Mouse (Mus musculus): ENCODE data around the gene Ctps2. TPM values are rescaled to one million over a fixed set of nuclear protein-coding genes. Genes with fewer than 3 reads are reported as not detected.
"Not testable (repeated sequence)": the region's sequence is repeated elsewhere in the genome, so short reads cannot be mapped to it uniquely, and the experiment has no call there.

Gene Ctps2
- polyA plus RNA-seq (2015; fragmentation: Nextera tagmentation; extraction: Ambion mirVana), result 95.1 and 100 TPM in 2 replicates

DNA sequence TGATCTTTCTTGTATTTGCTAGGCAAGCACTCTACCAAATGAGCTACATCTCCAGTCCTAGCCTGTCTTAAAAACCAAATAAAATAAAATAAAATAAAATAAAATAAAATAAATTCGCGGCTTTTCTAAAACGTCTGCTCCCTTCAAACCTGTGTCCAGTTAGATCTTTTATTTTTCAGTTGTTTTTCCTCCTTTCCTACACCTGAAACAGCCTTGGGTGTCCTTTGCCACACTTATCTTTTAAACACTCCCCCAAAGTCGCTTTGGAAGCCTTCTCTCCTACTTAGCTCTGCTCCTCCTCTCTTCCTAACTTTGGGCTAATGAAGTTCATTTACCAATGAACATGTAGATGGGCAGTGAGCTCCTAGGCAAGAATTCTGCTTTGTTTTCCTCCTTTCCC is at the start of gene Ctps2:
TSS of gene Ctps2 (plus strand) at position 301 of the 400 bp plus-strand sequence.
- no peaks in the 10 kb centered on the region for H3K36me3 ChIP-seq
- peak within 1 kb of the TSS; percentile 60 for H3K4me3 ChIP-seq (replicated peaks)
- H3K4me1 ChIP-seq (replicated peaks), result peaks cover 6% of the 10 kb centered on the region; the same call in 1 of the 2 replicates
- no peak for ATAC-seq
- H3K9me3 ChIP-seq, result no peaks in the 10 kb centered on the region
- H3K27ac ChIP-seq, result peak within 1 kb of the TSS; percentile 62
- H3K27me3 ChIP-seq, result no peaks in the 10 kb centered on the region; the same call in 1 of the 2 replicates
- WGBS, result 29% methylated on average over 4 of the region's 4 CpGs
- peak within 1 kb of the TSS; percentile 76 for H3K9ac ChIP-seq (replicated peaks)
- peak within 1 kb of the TSS; percentile 67 for H3K4me2 ChIP-seq (replicated peaks)

DNA sequence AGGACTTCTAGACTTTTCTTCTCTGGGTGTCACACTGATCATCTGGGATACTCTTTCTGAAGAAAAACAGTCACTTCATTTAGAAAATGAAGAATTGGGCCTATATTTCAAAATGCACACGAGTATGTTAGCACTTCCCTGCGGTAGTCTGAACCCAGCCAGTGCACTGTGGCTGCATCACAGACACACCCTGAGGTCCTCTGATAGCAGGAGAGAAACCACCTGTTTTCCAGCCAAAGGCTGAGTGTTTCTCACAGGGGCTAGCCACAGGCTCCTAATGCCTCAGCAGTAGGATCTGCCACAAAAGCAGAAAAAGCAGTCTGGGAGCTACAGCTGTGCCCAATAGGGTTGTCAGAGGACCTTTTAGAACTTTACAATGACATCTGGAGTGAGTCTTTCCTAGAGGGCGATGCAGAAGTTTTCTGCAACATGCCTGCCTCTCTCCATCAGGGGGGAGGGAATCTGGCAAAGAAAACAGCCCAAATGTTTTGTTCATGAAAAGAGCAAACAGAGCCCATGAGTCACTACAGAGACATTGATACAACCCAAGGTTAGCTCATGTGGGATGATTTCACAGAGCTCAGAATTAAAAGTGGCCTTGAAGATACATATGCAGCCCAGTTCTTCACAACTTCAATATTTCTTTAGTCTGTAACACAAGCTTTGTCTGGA is 32.6 kb upstream of the Ctps2 start:
- H3K9me3 ChIP-seq, result no peaks in the 10 kb centered on the region
- no peak overlapping the region for H3K4me2 ChIP-seq (replicated peaks)
- H3K36me3 ChIP-seq, result peaks cover 14% of the 10 kb centered on the region
- no peaks in the 10 kb centered on the region for H3K4me1 ChIP-seq (replicated peaks)
- 81% methylated on average over 3 of the region's 3 CpGs for WGBS
- H3K27me3 ChIP-seq, result no peaks in the 10 kb centered on the region
- no peak overlapping the region for H3K9ac ChIP-seq (replicated peaks)
- H3K27ac ChIP-seq, result no peak overlapping the region
- no peak for ATAC-seq
- no peak overlapping the region for H3K4me3 ChIP-seq (replicated peaks)

DNA sequence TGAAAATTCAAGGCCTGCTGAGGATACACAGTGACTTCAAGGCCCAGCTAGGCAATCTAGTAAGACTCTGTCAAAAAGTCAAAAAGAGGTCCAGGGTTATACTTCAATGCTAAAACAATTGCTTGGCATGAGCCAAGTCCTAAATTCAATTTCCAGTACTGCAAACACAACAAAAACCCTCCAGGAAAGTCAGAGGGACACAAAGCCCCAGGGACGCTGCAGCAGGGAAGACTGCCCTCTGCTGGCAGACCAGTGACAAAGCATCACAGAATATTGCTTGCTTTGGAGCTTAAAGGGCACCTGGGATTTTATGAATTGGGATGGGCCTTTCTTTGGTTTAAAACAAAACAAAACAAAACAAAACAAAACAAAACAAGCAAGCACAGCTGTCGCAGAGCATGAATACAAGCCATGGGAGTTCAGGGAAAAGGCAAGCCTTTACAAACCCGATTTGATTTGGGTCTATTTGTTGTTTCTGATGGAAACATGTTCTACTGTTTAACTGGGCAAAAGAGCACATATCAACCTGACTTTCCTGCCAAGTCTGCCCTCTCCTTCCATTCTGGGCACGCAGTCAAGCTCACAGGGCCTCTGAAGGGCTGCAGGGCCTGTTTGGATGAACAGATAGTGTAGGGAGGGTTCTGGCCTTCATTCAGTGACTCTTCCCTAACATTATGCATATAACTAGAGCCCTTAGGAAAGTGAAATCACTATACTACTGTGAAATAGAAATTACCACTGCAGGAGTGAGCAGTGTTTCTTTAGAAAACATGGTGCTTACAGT is 29.1 kb upstream of the Ctps2 start:
- no peak overlapping the region for H3K9ac ChIP-seq (replicated peaks)
- H3K4me1 ChIP-seq (replicated peaks), result no peaks in the 10 kb centered on the region
- no peak overlapping the region for H3K4me2 ChIP-seq (replicated peaks)
- H3K9me3 ChIP-seq, result no peaks in the 10 kb centered on the region
- no peaks in the 10 kb centered on the region for H3K27me3 ChIP-seq
- peaks cover 15% of the 10 kb centered on the region for H3K36me3 ChIP-seq
- no peak overlapping the region for H3K4me3 ChIP-seq (replicated peaks)
- no peak overlapping the region for H3K27ac ChIP-seq
- WGBS, result 46% methylated on average over 4 of the region's 4 CpGs
- no peak for ATAC-seq

DNA sequence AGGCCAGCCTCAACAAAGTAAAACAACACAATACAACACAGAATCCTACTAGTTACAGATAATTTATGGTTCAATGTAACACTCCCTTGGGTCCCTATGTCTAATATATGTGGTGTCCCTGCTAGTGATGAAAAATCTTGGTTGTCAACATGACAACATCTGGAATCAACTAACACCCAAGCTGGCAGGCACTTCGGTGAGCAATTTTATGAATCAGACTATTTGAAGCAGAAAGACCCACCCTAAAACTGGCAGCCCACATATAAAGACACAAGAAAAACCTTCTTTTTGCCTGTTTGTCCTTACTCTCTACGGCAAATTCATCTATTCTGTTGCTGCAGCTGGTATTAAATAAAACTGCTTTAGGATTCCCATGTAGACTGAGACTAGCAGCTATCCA is 27.3 kb upstream of the Ctps2 start:
- no peak overlapping the region for H3K4me3 ChIP-seq (replicated peaks)
- no peaks in the 10 kb centered on the region for H3K9me3 ChIP-seq
- H3K4me2 ChIP-seq (replicated peaks), result no peak overlapping the region
- H3K27me3 ChIP-seq, result no peaks in the 10 kb centered on the region
- H3K4me1 ChIP-seq (replicated peaks), result no peaks in the 10 kb centered on the region
- H3K36me3 ChIP-seq, result peaks cover 20% of the 10 kb centered on the region
- H3K9ac ChIP-seq (replicated peaks), result no peak overlapping the region
- no peak for ATAC-seq
- 93% methylated on average over 2 of the region's 2 CpGs for WGBS
- H3K27ac ChIP-seq, result no peak overlapping the region

DNA sequence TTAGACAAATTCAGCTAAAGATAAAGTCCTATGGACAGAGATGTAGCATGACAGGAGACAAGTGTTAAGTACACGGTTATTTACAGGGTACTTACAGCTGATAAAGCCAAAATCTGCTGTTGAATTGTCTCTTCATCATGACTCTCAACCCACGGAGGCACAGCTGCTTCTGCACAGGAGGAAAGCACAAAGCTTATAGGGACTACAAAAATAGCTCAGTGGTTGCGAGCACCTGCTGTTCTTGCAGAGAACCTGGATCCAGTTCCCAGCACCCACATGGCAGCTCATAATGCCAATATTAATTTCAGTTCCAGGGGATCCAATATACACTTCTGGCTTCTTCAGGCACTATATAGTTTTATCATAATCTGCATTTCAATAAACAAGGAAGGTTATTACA is 22.8 kb upstream of the Ctps2 start:
- 80% methylated on average over 3 of the region's 3 CpGs for whole genome bisulfite sequencing
- no peaks in the 10 kb centered on the region for H3K27me3 ChIP-seq
- no peak overlapping the region for H3K27ac ChIP-seq
- no peaks in the 10 kb centered on the region for H3K9me3 ChIP-seq
- no peak overlapping the region for H3K4me2 ChIP-seq (replicated peaks)
- no peak overlapping the region for H3K4me3 ChIP-seq (replicated peaks)
- ATAC-seq, result no peak
- no peak overlapping the region for H3K9ac ChIP-seq (replicated peaks)
- no peaks in the 10 kb centered on the region for H3K4me1 ChIP-seq (replicated peaks)
- H3K36me3 ChIP-seq, result peaks cover 29% of the 10 kb centered on the region

GRCm38 (mm10) chrX:162887931-162888511 is 13.0 kb upstream of the Ctps2 start, which contains the start of gene Syap1:
Syap1 (minus strand) TSS chrX:162888447.
- Histone ChIP-seq H3K9ac (replicated peaks) (peak within 1 kb of the TSS; percentile 81), H3K36me3 (no peaks in the 10 kb centered on the region), H3K4me3 (replicated peaks) (peak within 1 kb of the TSS; percentile 70), H3K27ac (peak within 1 kb of the TSS; percentile 30; the same call in 1 of the 2 replicates), H3K27me3 (no peaks in the 10 kb centered on the region; the same call in 1 of the 2 replicates), H3K4me2 (replicated peaks) (peak within 1 kb of the TSS; percentile 60), H3K9me3 (no peaks in the 10 kb centered on the region), H3K4me1 (replicated peaks) (peaks cover 15% of the 10 kb centered on the region)
- 26% methylated on average over 44 of the region's 47 CpGs for WGBS
- ATAC-seq, result peak; percentile 98

GRCm38 (mm10) chrX:162888575-162889223 is 12.3 kb upstream of the Ctps2 start:
- 73% methylated on average over 10 of the region's 25 CpGs for WGBS
- H3K27ac ChIP-seq; H3K4me3 ChIP-seq (replicated peaks); H3K9me3 ChIP-seq; H3K4me2 ChIP-seq (replicated peaks); H3K9ac ChIP-seq (replicated peaks); H3K36me3 ChIP-seq; H3K27me3 ChIP-seq: not testable (repeated sequence)
- ATAC-seq, result peak; percentile 49
- peaks cover 15% of the 10 kb centered on the region for H3K4me1 ChIP-seq (replicated peaks)

DNA sequence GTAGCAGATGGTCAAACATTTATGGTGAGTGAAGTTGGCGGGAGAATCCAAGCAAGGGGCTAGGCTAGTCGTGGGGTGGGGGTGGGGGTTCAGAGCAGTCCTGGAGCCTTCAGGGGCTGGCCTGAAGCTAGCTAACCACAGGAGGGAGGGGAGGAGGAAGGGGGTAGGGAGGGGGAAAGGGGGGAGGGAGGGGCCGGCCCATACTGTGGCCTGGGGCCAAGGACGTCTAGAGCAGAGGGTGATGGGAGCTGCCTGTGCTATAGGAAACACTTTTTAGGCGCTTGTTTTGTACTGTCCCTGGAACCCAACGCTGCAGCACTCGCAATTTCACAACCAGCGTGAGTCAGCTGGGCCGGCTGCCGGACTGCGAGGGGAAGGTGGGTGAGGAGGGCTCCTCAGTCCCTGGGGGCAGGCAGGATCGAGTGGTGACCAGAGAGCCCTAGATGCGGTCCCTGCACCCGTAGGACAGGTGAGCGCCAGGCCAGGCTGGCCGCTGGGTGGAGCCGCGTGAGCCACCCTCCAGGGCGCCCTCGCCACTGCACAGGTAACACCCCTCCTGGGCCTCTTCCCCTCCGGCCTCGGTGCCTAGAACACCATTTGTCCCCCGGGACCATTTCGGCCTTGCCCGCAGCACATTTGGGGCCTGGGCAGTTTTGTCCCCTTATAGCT is 467 bp downstream of the Ctps2 start:
- ATAC-seq, result peak; percentile 91
- Histone ChIP-seq H3K4me2 (replicated peaks) (peak overlapping the region; percentile 67), H3K9ac (replicated peaks) (peak overlapping the region; percentile 76), H3K27ac (peak overlapping the region; percentile 62), H3K27me3 (no peaks in the 10 kb centered on the region; the same call in 1 of the 2 replicates), H3K9me3 (no peaks in the 10 kb centered on the region), H3K4me1 (replicated peaks) (peaks cover 6% of the 10 kb centered on the region; the same call in 1 of the 2 replicates), H3K4me3 (replicated peaks) (peak overlapping the region; percentile 60), H3K36me3 (no peaks in the 10 kb centered on the region)
- 20% methylated on average over 23 of the region's 25 CpGs for WGBS

GRCm38 (mm10) chrX:162902040-162902734 is 1.1 kb downstream of the Ctps2 start:
- Histone ChIP-seq H3K9me3 (no peaks in the 10 kb centered on the region), H3K4me1 (replicated peaks) (peaks cover 6% of the 10 kb centered on the region; the same call in 1 of the 2 replicates), H3K36me3 (no peaks in the 10 kb centered on the region), H3K27me3 (no peaks in the 10 kb centered on the region; the same call in 1 of the 2 replicates), H3K27ac (peak overlapping the region; percentile 62), H3K4me2 (replicated peaks) (peak overlapping the region; percentile 67), H3K9ac (replicated peaks) (peak overlapping the region; percentile 76), H3K4me3 (replicated peaks) (peak overlapping the region; percentile 60)
- 23% methylated on average over 29 of the region's 29 CpGs for WGBS
- peak; percentile 83 for ATAC-seq

GRCm38 (mm10) chrX:162907554-162907953 is 6.5 kb downstream of the Ctps2 start:
- WGBS, result 71% methylated on average over 3 of the region's 3 CpGs
- H3K4me3 ChIP-seq (replicated peaks), result no peak overlapping the region
- no peaks in the 10 kb centered on the region for H3K9me3 ChIP-seq
- no peak overlapping the region for H3K9ac ChIP-seq (replicated peaks)
- H3K36me3 ChIP-seq, result peaks cover 21% of the 10 kb centered on the region
- no peak overlapping the region for H3K4me2 ChIP-seq (replicated peaks)
- H3K27ac ChIP-seq, result no peak overlapping the region
- H3K27me3 ChIP-seq, result no peaks in the 10 kb centered on the region
- no peak for ATAC-seq
- peaks cover 4% of the 10 kb centered on the region; the same call in 1 of the 2 replicates for H3K4me1 ChIP-seq (replicated peaks)

DNA sequence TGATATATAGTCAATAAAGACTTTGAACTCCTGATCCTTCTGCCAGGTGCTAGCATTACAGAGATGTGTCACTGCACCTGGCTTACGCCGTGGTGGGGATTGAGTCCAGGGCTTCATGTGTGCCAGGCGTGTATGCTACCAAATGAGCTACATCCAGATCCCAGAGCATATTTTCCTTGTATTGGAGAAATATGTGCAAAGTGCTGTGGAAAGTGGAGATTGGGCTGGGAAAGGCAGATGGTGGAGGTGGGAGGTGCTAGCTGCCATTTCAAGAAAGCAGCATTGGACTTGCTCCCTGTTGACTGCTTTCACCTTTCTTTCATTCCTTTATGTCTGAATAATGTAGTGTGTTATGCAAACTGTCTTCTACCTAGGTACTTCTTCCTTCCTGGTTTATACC is 12.6 kb downstream of the Ctps2 start:
- no peak overlapping the region for H3K27ac ChIP-seq
- H3K9ac ChIP-seq (replicated peaks), result no peak overlapping the region
- no peaks in the 10 kb centered on the region for H3K27me3 ChIP-seq
- H3K9me3 ChIP-seq, result no peaks in the 10 kb centered on the region
- 96% methylated on average over 3 of the region's 3 CpGs for WGBS
- peaks cover 29% of the 10 kb centered on the region for H3K36me3 ChIP-seq
- no peak overlapping the region for H3K4me3 ChIP-seq (replicated peaks)
- H3K4me1 ChIP-seq (replicated peaks), result no peaks in the 10 kb centered on the region
- H3K4me2 ChIP-seq (replicated peaks), result no peak overlapping the region
- ATAC-seq, result no peak

Measured in midbrain, embryonic 13.5 days (tissue).